Mouse (Mus musculus): ENCODE results near the gene Lbx2. TPM values are rescaled to one million over a fixed set of nuclear protein-coding genes. Genes with fewer than 3 reads are reported as not detected.

The Lbx2 gene
- polyA plus RNA-seq, 1 experiment from 2014 or later: not detected

- Histone ChIP-seq H3K9me3 (ENCODE audit: control insufficient read depth, low read length) (no peaks in the 10 kb centered on the region), H3K27me3 (replicated peaks; ENCODE audit: control insufficient read depth, insufficient read depth, low read length) (no peaks in the 10 kb centered on the region), H3K4me3 (ENCODE audit: low read length) (peak overlapping the region; percentile 95), H3K27ac (ENCODE audit: low read depth, low read length) (peak overlapping the region; percentile 87), H3K4me1 (ENCODE audit: control insufficient read depth, insufficient read depth, low read depth, low read length) (peaks cover 34% of the 10 kb centered on the region), H3K4me2 (ENCODE audit: low read length) (peak overlapping the region; percentile 79), H3K9ac (ENCODE audit: low read depth, low read length) (peak overlapping the region; percentile 98), H3K36me3 (ENCODE audit: control insufficient read depth, insufficient read depth, low read length) (peaks cover 12% of the 10 kb centered on the region; the same call in 1 of the 2 replicates)
- WGBS: under 1% methylated on average over 33 of the region's 48 CpGs
- peak; percentile 70 for ATAC-seq
Observed at GRCm38 (mm10) chr6:83115682-83116372, 29.7 kb downstream of the Lbx2 start.

GRCm38 (mm10) chr6:83116373-83117164 is 30.4 kb downstream of the Lbx2 start:
- H3K4me1 ChIP-seq (ENCODE audit: control insufficient read depth, insufficient read depth, low read depth, low read length): peaks cover 34% of the 10 kb centered on the region
- H3K27me3 ChIP-seq (replicated peaks; ENCODE audit: control insufficient read depth, insufficient read depth, low read length): no peaks in the 10 kb centered on the region
- H3K9ac ChIP-seq (ENCODE audit: low read depth, low read length): peak overlapping the region; percentile 98
- H3K9me3 ChIP-seq (ENCODE audit: control insufficient read depth, low read length): no peaks in the 10 kb centered on the region
- peak overlapping the region; percentile 95 for H3K4me3 ChIP-seq (ENCODE audit: low read length)
- peak overlapping the region; percentile 79 for H3K4me2 ChIP-seq (ENCODE audit: low read length)
- WGBS: 74% methylated on average over 11 of the region's 11 CpGs
- ATAC-seq: no peak
- H3K27ac ChIP-seq (ENCODE audit: low read depth, low read length): no peak overlapping the region
- H3K36me3 ChIP-seq (ENCODE audit: control insufficient read depth, insufficient read depth, low read length): peaks cover 12% of the 10 kb centered on the region; the same call in 1 of the 2 replicates

GRCm38 (mm10) chr6:83117165-83117438 is 30.9 kb downstream of the Lbx2 start:
- no peak for ATAC-seq
- H3K9ac ChIP-seq (ENCODE audit: low read depth, low read length): no peak overlapping the region
- 82% methylated on average over 4 of the region's 4 CpGs for WGBS

GRCm38 (mm10) chr6:83117616-83118015 is 31.4 kb downstream of the Lbx2 start:
- Histone ChIP-seq H3K9me3 (ENCODE audit: control insufficient read depth, low read length) (no peaks in the 10 kb centered on the region), H3K36me3 (ENCODE audit: control insufficient read depth, insufficient read depth, low read length) (peaks cover 12% of the 10 kb centered on the region; the same call in 1 of the 2 replicates), H3K27ac (ENCODE audit: low read depth, low read length) (0 out of 2 replicates have a peak overlapping the region, but pooled peaks have one; percentile 10), H3K4me2 (ENCODE audit: low read length) (no peak overlapping the region), H3K27me3 (replicated peaks; ENCODE audit: control insufficient read depth, insufficient read depth, low read length) (no peaks in the 10 kb centered on the region), H3K4me1 (ENCODE audit: control insufficient read depth, insufficient read depth, low read depth, low read length) (peaks cover 43% of the 10 kb centered on the region), H3K4me3 (ENCODE audit: low read length) (no peak overlapping the region), H3K9ac (ENCODE audit: low read depth, low read length) (no peak overlapping the region)
- ATAC-seq: no peak
- 92% methylated on average over 13 of the region's 13 CpGs for WGBS

More at GRCm38 (mm10) chr6:83117165-83117438, 30.9 kb downstream of the Lbx2 start:
- Histone ChIP-seq H3K4me2 (ENCODE audit: low read length) (no peak overlapping the region), H3K9me3 (ENCODE audit: control insufficient read depth, low read length) (no peaks in the 10 kb centered on the region), H3K27ac (ENCODE audit: low read depth, low read length) (no peak overlapping the region), H3K4me1 (ENCODE audit: control insufficient read depth, insufficient read depth, low read depth, low read length) (peaks cover 38% of the 10 kb centered on the region), H3K27me3 (replicated peaks; ENCODE audit: control insufficient read depth, insufficient read depth, low read length) (no peaks in the 10 kb centered on the region), H3K36me3 (ENCODE audit: control insufficient read depth, insufficient read depth, low read length) (peaks cover 12% of the 10 kb centered on the region; the same call in 1 of the 2 replicates), H3K4me3 (ENCODE audit: low read length) (no peak overlapping the region)

GRCm38 (mm10) chr6:83118369-83118768 is 32.2 kb downstream of the Lbx2 start:
- Histone ChIP-seq H3K9ac (ENCODE audit: low read depth, low read length) (no peak overlapping the region), H3K27me3 (replicated peaks; ENCODE audit: control insufficient read depth, insufficient read depth, low read length) (no peaks in the 10 kb centered on the region), H3K9me3 (ENCODE audit: control insufficient read depth, low read length) (no peaks in the 10 kb centered on the region), H3K4me3 (ENCODE audit: low read length) (no peak overlapping the region), H3K27ac (ENCODE audit: low read depth, low read length) (no peak overlapping the region), H3K4me2 (ENCODE audit: low read length) (no peak overlapping the region), H3K36me3 (ENCODE audit: control insufficient read depth, insufficient read depth, low read length) (peaks cover 12% of the 10 kb centered on the region; the same call in 1 of the 2 replicates), H3K4me1 (ENCODE audit: control insufficient read depth, insufficient read depth, low read depth, low read length) (peaks cover 49% of the 10 kb centered on the region)
- ATAC-seq: no peak
- 78% methylated on average over 11 of the region's 11 CpGs for WGBS

GRCm38 (mm10) chr6:83118825-83119733 is 32.9 kb downstream of the Lbx2 start:
- Histone ChIP-seq H3K36me3 (ENCODE audit: control insufficient read depth, insufficient read depth, low read length) (peaks cover 14% of the 10 kb centered on the region; the same call in 1 of the 2 replicates), H3K27ac (ENCODE audit: low read depth, low read length) (no peak overlapping the region), H3K27me3 (replicated peaks; ENCODE audit: control insufficient read depth, insufficient read depth, low read length) (no peaks in the 10 kb centered on the region), H3K4me2 (ENCODE audit: low read length) (no peak overlapping the region; the same call in 1 of the 2 replicates), H3K4me1 (ENCODE audit: control insufficient read depth, insufficient read depth, low read depth, low read length) (peaks cover 53% of the 10 kb centered on the region), H3K9ac (ENCODE audit: low read depth, low read length) (no peak overlapping the region), H3K4me3 (ENCODE audit: low read length) (no peak overlapping the region), H3K9me3 (ENCODE audit: control insufficient read depth, low read length) (no peaks in the 10 kb centered on the region)
- 84% methylated on average over 14 of the region's 14 CpGs for WGBS
- ATAC-seq: no peak

GRCm38 (mm10) chr6:83119734-83120051 is 33.5 kb downstream of the Lbx2 start:
- Histone ChIP-seq H3K4me1 (ENCODE audit: control insufficient read depth, insufficient read depth, low read depth, low read length) (peaks cover 55% of the 10 kb centered on the region), H3K4me3 (ENCODE audit: low read length) (no peak overlapping the region)

GRCm38 (mm10) chr6:83120930-83121862 is 35.0 kb downstream of the Lbx2 start, which contains the start of gene Wbp1:
Gene Wbp1, minus strand, starts transcription at chr6:83121559.
- Histone ChIP-seq H3K27ac (ENCODE audit: low read depth, low read length) (peak within 1 kb of the TSS; percentile 96), H3K9ac (ENCODE audit: low read depth, low read length) (peak within 1 kb of the TSS; percentile 91), H3K4me1 (ENCODE audit: control insufficient read depth, insufficient read depth, low read depth, low read length) (peaks cover 48% of the 10 kb centered on the region), H3K4me2 (ENCODE audit: low read length) (peak within 1 kb of the TSS; percentile 98), H3K9me3 (ENCODE audit: control insufficient read depth, low read length) (no peaks in the 10 kb centered on the region), H3K27me3 (replicated peaks; ENCODE audit: control insufficient read depth, insufficient read depth, low read length) (no peaks in the 10 kb centered on the region), H3K4me3 (ENCODE audit: low read length) (peak within 1 kb of the TSS; percentile 80), H3K36me3 (ENCODE audit: control insufficient read depth, insufficient read depth, low read length) (peaks cover 14% of the 10 kb centered on the region; the same call in 1 of the 2 replicates)
- WGBS: under 1% methylated on average over 38 of the region's 38 CpGs
- ATAC-seq: peak; percentile 95

More at GRCm38 (mm10) chr6:83119734-83120051, 33.5 kb downstream of the Lbx2 start:
- ATAC-seq: no peak
- peaks cover 14% of the 10 kb centered on the region; the same call in 1 of the 2 replicates for H3K36me3 ChIP-seq (ENCODE audit: control insufficient read depth, insufficient read depth, low read length)
- no peaks in the 10 kb centered on the region for H3K9me3 ChIP-seq (ENCODE audit: control insufficient read depth, low read length)
- peak overlapping the region; percentile 98 for H3K4me2 ChIP-seq (ENCODE audit: low read length)
- H3K27ac ChIP-seq (ENCODE audit: low read depth, low read length): no peak overlapping the region
- H3K9ac ChIP-seq (ENCODE audit: low read depth, low read length): no peak overlapping the region; the same call in 1 of the 2 replicates
- WGBS: 55% methylated on average over 7 of the region's 7 CpGs
- no peaks in the 10 kb centered on the region for H3K27me3 ChIP-seq (replicated peaks; ENCODE audit: control insufficient read depth, insufficient read depth, low read length)
